Mouse (Mus musculus) midbrain, embryonic 13.5 days (tissue): ENCODE results near the gene Sema5a. TPM values are rescaled to one million over a fixed set of nuclear protein-coding genes. Genes with fewer than 3 reads are reported as not detected.

Experiments
- polyA plus RNA-seq: library from polyadenylated mRNA; unstranded; fragments of >200 nt; fragmentation: Nextera tagmentation; extraction: Ambion mirVana; gene quantifications from 2 replicates; pipeline ENCODE4 v1.2.1, GENCODE M21; 2015

The Sema5a gene
- polyA plus RNA-seq, 1 experiment from 2014 or later: 5.4 TPM

Other genes starting within 250 kb of the Sema5a start
- not detected in 2 replicates for gene Tas2r119, start 67.5 kb upstream of the Sema5a start, polyA plus RNA-seq